Mouse (Mus musculus): Measurements from ENCODE around the gene Serinc5. TPM values are rescaled to one million over a fixed set of nuclear protein-coding genes. Genes with fewer than 3 reads are reported as not detected.

The Serinc5 gene
- polyA plus RNA-seq, 1 experiment from 2014 or later = 21.5 TPM

DNA sequence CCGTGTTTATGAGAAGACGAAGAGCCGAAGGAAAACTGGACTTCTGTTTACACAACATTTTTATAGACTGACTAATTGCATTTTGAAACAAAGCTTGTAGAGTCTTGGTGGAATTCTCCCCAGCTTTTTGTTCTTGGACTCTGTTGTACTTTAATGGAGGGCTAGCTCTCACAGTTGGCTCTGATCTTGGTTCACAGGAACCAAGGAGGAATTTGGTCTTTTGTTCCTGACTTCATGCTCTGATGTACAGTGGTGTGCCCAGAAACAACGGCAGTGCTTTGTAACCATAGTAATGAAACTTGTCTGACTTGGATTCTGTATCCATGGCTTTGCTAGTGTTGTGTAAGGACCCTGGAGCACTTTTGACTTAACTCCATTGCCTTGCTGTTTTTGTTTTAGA is 20.6 kb downstream of the Serinc5 start:
- no peak for ATAC-seq (ENCODE audit: low read depth)
- WGBS (ENCODE audit: insufficient replicate concordance) = 90% methylated on average over 4 of the region's 4 CpGs
- no peaks in the 10 kb centered on the region for H3K27me3 ChIP-seq (ENCODE audit: control insufficient read depth, insufficient read depth, low read depth, low read length)
- peaks cover 11% of the 10 kb centered on the region for H3K36me3 ChIP-seq (ENCODE audit: control insufficient read depth, insufficient read depth)
- no peak overlapping the region for H3K9ac ChIP-seq (ENCODE audit: low read depth, low read length)
- no peak overlapping the region for H3K4me2 ChIP-seq (ENCODE audit: low read depth, low read length)
- H3K4me3 ChIP-seq (ENCODE audit: low read depth, low read length) = no peak overlapping the region
- H3K4me1 ChIP-seq (ENCODE audit: control insufficient read depth, low read depth, low read length) = peaks cover 44% of the 10 kb centered on the region
- no peak overlapping the region for H3K27ac ChIP-seq (ENCODE audit: low read length)
- H3K9me3 ChIP-seq (replicated peaks; ENCODE audit: control insufficient read depth, low read length) = no peaks in the 10 kb centered on the region

DNA sequence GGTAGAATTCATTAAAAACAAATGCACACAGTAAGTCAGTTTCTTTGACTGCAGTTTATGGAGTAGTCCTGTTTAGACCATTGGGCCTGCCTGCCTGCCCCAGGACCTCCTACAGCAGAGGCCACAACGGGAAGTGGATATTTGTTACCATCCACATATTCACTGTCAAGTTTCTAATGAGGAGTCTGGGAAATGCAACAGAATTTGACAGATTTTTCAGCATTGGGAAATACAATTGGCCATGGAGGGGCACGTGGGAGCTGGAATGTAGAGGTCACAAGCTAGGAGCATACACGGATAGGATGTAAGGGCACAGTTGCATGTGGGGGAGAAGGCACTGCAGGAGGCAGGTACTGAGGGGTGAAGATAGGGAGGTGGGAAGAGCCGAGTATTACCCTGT is 21.7 kb downstream of the Serinc5 start:
- no peak for ATAC-seq (ENCODE audit: low read depth)
- H3K27me3 ChIP-seq (ENCODE audit: control insufficient read depth, insufficient read depth, low read depth, low read length) = no peaks in the 10 kb centered on the region
- H3K36me3 ChIP-seq (ENCODE audit: control insufficient read depth, insufficient read depth) = peaks cover 8% of the 10 kb centered on the region
- H3K9ac ChIP-seq (ENCODE audit: low read depth, low read length) = no peak overlapping the region
- H3K4me2 ChIP-seq (ENCODE audit: low read depth, low read length) = no peak overlapping the region
- 52% methylated on average over 4 of the region's 4 CpGs for WGBS (ENCODE audit: insufficient replicate concordance)
- no peaks in the 10 kb centered on the region for H3K9me3 ChIP-seq (replicated peaks; ENCODE audit: control insufficient read depth, low read length)
- no peak overlapping the region for H3K27ac ChIP-seq (ENCODE audit: low read length)
- peaks cover 52% of the 10 kb centered on the region for H3K4me1 ChIP-seq (ENCODE audit: control insufficient read depth, low read depth, low read length)
- no peak overlapping the region for H3K4me3 ChIP-seq (ENCODE audit: low read depth, low read length)

DNA sequence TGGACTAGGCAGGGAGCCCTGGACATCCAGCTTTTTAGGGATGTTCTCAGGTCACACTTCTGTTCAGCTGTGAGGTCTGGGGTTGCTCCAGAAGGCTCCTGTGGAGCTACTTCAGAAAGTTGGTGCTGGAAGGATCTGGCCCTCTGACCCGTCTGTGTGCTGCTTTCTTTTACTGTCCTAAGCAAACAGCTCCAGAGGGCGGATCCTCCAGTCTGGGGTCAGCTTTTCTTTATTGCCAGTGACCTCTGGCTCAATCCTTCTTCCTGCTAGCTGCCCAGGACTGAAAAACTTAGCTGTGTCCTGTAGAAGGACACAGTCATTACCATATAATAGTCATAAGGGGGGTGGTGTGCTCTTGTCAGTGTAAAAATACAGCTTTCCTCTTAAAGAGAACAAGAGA is 24.1 kb downstream of the Serinc5 start:
- Histone ChIP-seq H3K27me3 (ENCODE audit: control insufficient read depth, insufficient read depth, low read depth, low read length) (no peaks in the 10 kb centered on the region), H3K4me2 (ENCODE audit: low read depth, low read length) (no peak overlapping the region), H3K9me3 (replicated peaks; ENCODE audit: control insufficient read depth, low read length) (no peaks in the 10 kb centered on the region), H3K4me1 (ENCODE audit: control insufficient read depth, low read depth, low read length) (peaks cover 43% of the 10 kb centered on the region), H3K36me3 (ENCODE audit: control insufficient read depth, insufficient read depth) (no peaks in the 10 kb centered on the region), H3K9ac (ENCODE audit: low read depth, low read length) (no peak overlapping the region), H3K27ac (ENCODE audit: low read length) (no peak overlapping the region), H3K4me3 (ENCODE audit: low read depth, low read length) (no peak overlapping the region)
- WGBS (ENCODE audit: insufficient replicate concordance) = 81% methylated on average over 2 of the region's 2 CpGs
- no peak for ATAC-seq (ENCODE audit: low read depth)

DNA sequence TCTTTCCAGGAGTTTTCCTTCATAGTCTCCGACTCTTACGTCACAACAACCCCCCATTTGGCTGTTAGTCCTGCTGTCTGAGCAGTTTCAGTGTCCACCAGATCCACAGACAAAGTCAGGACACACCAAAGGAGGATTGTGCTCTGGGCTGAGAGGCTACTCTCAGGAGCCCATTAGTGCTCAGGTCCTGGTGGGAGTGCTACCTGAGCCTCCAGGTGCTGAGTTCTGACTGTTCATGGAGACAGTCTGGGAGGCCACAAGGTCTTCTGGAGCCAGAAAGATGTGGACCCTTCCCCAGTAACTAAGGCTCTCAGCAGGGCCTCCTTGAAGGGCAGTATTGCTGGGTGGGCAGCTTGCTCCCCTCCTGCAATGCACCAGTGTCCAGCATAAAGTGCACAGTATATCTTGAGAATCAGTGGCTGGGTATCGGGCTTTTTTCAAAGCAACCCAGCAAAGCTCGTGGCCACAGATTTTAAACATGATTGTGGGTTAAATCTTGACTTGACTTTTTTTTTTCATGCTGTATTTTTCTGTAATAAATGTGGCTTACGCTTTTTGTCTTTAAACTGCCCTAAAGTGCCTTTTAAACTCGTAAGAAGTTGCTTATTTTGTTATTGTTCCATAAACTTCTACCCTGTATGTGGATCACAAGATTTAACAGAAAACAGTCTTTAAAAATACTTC is 25.5 kb downstream of the Serinc5 start:
- Histone ChIP-seq H3K4me1 (ENCODE audit: control insufficient read depth, low read depth, low read length) (peaks cover 43% of the 10 kb centered on the region), H3K27ac (ENCODE audit: low read length) (peak overlapping the region; percentile 74), H3K9ac (ENCODE audit: low read depth, low read length) (no peak overlapping the region), H3K4me2 (ENCODE audit: low read depth, low read length) (no peak overlapping the region; the same call in 1 of the 2 replicates), H3K27me3 (ENCODE audit: control insufficient read depth, insufficient read depth, low read depth, low read length) (no peaks in the 10 kb centered on the region), H3K9me3 (replicated peaks; ENCODE audit: control insufficient read depth, low read length) (no peaks in the 10 kb centered on the region), H3K4me3 (ENCODE audit: low read depth, low read length) (no peak overlapping the region), H3K36me3 (ENCODE audit: control insufficient read depth, insufficient read depth) (no peaks in the 10 kb centered on the region)
- 42% methylated on average over 6 of the region's 6 CpGs for WGBS (ENCODE audit: insufficient replicate concordance)
- ATAC-seq (ENCODE audit: low read depth) = no peak

DNA sequence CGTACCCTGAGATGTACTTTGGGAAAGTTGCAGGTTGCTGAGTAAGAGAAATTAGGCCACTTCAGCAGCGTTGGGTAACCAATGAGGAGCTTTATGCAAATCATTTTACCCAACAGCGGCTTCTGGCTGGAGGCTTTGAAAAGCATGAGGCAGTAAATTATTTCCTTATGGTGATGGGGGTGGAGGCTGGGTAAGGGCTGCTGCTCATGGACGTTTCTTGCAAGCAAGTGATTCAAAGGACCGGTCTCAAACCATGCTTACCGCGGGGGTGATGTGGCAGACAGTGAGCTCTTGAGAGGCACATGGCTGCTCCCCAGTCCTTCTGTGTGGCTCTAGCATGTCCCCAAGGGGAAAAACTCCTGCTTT is 26.0 kb downstream of the Serinc5 start:
- Histone ChIP-seq H3K27me3 (ENCODE audit: control insufficient read depth, insufficient read depth, low read depth, low read length) (no peaks in the 10 kb centered on the region), H3K9ac (ENCODE audit: low read depth, low read length) (no peak overlapping the region), H3K27ac (ENCODE audit: low read length) (0 out of 2 replicates have a peak overlapping the region, but pooled peaks have one; percentile 10), H3K4me3 (ENCODE audit: low read depth, low read length) (no peak overlapping the region), H3K9me3 (replicated peaks; ENCODE audit: control insufficient read depth, low read length) (no peaks in the 10 kb centered on the region), H3K4me1 (ENCODE audit: control insufficient read depth, low read depth, low read length) (peaks cover 41% of the 10 kb centered on the region), H3K36me3 (ENCODE audit: control insufficient read depth, insufficient read depth) (no peaks in the 10 kb centered on the region), H3K4me2 (ENCODE audit: low read depth, low read length) (peak overlapping the region; percentile 33)
- ATAC-seq (ENCODE audit: low read depth) = peak; percentile 82
- WGBS (ENCODE audit: insufficient replicate concordance) = 2% methylated on average over 7 of the region's 7 CpGs

DNA sequence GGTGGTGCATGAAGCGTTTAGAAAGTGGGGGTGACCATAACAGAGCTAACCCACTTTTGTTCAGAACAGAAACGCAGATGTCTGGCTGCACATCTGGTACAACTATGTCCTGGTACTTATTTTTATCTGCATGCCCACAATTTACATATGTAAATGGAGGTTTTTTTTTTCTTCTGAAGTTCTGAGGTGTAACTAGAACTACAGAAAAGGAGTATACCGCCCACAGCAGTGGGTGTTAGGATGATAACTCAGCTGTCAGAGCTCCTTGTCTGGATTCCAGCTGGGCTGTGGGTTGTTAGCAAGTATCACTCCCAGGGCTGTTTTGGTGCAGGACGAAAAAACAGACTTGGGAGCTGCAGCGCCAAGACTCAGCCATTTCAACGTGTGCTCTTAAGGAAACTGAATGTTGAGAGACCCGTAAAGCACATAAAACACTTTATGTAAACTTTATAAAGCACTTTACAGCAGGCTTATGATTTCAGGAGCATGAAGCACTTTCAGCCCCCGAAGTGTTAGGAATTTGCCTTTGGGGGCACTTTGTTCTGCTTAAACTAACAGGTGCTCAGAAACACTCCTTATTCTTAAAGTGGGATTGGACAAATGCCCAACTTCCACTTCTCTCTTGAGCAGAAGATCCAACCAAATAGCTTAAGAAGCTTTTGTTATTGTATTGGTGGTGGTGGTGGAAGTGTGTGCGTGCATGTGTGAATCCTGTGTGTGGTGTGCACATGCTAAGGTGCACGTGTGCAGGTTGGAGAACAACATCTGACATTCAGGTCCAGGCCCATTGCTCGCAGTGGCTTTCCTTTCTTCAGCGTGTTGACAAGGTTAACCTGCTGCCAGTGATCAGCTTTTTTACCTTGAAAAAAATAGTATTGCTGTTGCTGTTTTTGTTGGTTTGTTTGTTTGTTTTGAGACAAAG is 28.5 kb downstream of the Serinc5 start:
- Histone ChIP-seq H3K4me3 (ENCODE audit: low read depth, low read length) (no peak overlapping the region), H3K27ac (ENCODE audit: low read length) (no peak overlapping the region), H3K4me1 (ENCODE audit: control insufficient read depth, low read depth, low read length) (peaks cover 31% of the 10 kb centered on the region)

DNA sequence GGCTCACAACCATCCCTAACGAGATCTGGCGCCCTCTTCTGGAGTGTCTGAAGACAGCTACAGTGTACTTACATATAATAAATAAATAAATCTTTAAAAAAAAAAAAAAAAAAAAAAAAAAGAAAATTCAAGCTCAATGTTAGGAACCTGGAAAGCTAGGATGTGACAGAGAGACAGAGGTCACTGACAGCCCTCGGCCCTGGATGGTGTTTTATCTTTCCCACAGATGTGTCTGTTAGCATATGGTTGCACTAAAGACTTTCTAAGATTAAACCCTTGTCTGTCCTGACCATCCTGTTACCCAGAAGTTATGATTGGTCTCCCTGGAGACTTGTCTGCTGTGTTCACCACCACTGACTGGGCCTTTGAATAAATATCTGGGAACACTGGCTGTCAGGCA is 33.3 kb downstream of the Serinc5 start:
- Histone ChIP-seq H3K27ac (ENCODE audit: low read length) (no peak overlapping the region), H3K36me3 (ENCODE audit: control insufficient read depth, insufficient read depth) (peaks cover 5% of the 10 kb centered on the region; the same call in 1 of the 2 replicates), H3K4me1 (ENCODE audit: control insufficient read depth, low read depth, low read length) (no peaks in the 10 kb centered on the region; the same call in 1 of the 2 replicates), H3K27me3 (ENCODE audit: control insufficient read depth, insufficient read depth, low read depth, low read length) (no peaks in the 10 kb centered on the region), H3K4me2 (ENCODE audit: low read depth, low read length) (no peak overlapping the region), H3K9ac (ENCODE audit: low read depth, low read length) (no peak overlapping the region), H3K4me3 (ENCODE audit: low read depth, low read length) (no peak overlapping the region), H3K9me3 (replicated peaks; ENCODE audit: control insufficient read depth, low read length) (no peaks in the 10 kb centered on the region)
- ATAC-seq (ENCODE audit: low read depth) = no peak
- WGBS (ENCODE audit: insufficient replicate concordance) = 53% methylated on average over 3 of the region's 3 CpGs

More for the DNA sequence above, 28.5 kb downstream of the Serinc5 start:
- Histone ChIP-seq H3K9me3 (replicated peaks; ENCODE audit: control insufficient read depth, low read length) (no peaks in the 10 kb centered on the region), H3K27me3 (ENCODE audit: control insufficient read depth, insufficient read depth, low read depth, low read length) (no peaks in the 10 kb centered on the region), H3K36me3 (ENCODE audit: control insufficient read depth, insufficient read depth) (peaks cover 5% of the 10 kb centered on the region; the same call in 1 of the 2 replicates), H3K9ac (ENCODE audit: low read depth, low read length) (no peak overlapping the region), H3K4me2 (ENCODE audit: low read depth, low read length) (no peak overlapping the region)
- whole genome bisulfite sequencing (ENCODE audit: insufficient replicate concordance) = 62% methylated on average over 12 of the region's 12 CpGs
- ATAC-seq (ENCODE audit: low read depth) = no peak

DNA sequence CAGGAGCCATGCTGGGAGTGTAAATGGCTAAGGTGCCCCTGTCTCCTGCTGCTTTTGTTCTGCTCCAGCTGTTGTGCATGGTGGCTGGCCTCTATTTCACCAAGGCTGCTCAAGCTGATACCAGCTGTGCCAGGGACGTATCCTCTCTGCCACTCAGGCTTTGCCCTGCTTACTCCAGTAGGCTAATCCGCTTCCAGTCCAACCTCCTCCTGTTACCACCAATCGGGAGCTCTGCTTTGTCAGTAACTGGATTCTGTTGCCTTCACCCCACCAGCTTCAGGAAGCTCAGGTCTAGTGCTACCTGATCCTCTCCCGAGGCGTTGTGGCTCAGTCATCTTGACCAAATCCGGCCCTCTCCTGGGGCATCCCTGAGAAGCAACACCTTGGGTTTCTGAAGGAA is 33.9 kb downstream of the Serinc5 start:
- WGBS (ENCODE audit: insufficient replicate concordance) = 90% methylated on average over 6 of the region's 6 CpGs
- Histone ChIP-seq H3K36me3 (ENCODE audit: control insufficient read depth, insufficient read depth) (peaks cover 5% of the 10 kb centered on the region; the same call in 1 of the 2 replicates), H3K4me2 (ENCODE audit: low read depth, low read length) (no peak overlapping the region), H3K4me1 (ENCODE audit: control insufficient read depth, low read depth, low read length) (no peaks in the 10 kb centered on the region; the same call in 1 of the 2 replicates), H3K9me3 (replicated peaks; ENCODE audit: control insufficient read depth, low read length) (no peaks in the 10 kb centered on the region), H3K27me3 (ENCODE audit: control insufficient read depth, insufficient read depth, low read depth, low read length) (no peaks in the 10 kb centered on the region), H3K4me3 (ENCODE audit: low read depth, low read length) (no peak overlapping the region), H3K27ac (ENCODE audit: low read length) (no peak overlapping the region), H3K9ac (ENCODE audit: low read depth, low read length) (no peak overlapping the region)
- ATAC-seq (ENCODE audit: low read depth) = no peak

DNA sequence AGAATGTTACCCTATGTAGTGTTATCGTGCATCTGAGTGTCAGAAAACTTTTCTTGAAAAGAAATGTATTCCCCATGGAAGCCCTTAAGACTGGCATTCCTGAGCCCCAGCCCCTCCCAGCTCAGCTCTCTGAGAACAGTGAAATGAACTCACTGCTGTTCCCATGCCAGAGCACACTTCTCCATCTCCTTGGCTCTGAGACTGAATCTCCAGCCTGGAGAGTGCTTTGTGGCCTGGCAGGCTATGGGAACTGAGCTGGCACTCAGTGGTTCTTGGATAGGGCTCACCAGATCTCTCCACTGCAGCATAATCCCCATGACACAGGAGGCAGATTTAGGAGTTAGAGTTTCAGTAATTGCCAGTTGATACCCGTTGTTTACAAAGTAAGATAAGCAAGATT is 36.8 kb downstream of the Serinc5 start:
- Histone ChIP-seq H3K27ac (ENCODE audit: low read length) (no peak overlapping the region), H3K4me1 (ENCODE audit: control insufficient read depth, low read depth, low read length) (peaks cover 16% of the 10 kb centered on the region), H3K9ac (ENCODE audit: low read depth, low read length) (no peak overlapping the region), H3K27me3 (ENCODE audit: control insufficient read depth, insufficient read depth, low read depth, low read length) (no peaks in the 10 kb centered on the region), H3K9me3 (replicated peaks; ENCODE audit: control insufficient read depth, low read length) (no peaks in the 10 kb centered on the region), H3K4me2 (ENCODE audit: low read depth, low read length) (no peak overlapping the region), H3K4me3 (ENCODE audit: low read depth, low read length) (no peak overlapping the region), H3K36me3 (ENCODE audit: control insufficient read depth, insufficient read depth) (peaks cover 5% of the 10 kb centered on the region; the same call in 1 of the 2 replicates)
- no peak for ATAC-seq (ENCODE audit: low read depth)
- WGBS (ENCODE audit: insufficient replicate concordance) = 74% methylated on average over 2 of the region's 2 CpGs

Measured in liver, embryonic 16.5 days (tissue).